Mouse (Mus musculus) lung, postnatal 25 days (tissue): Measurements from ENCODE around the gene Ifi213.
A peak's percentile ranks its signal among the peaks of the same experiment; 100 is the strongest.
"Not testable (repeated sequence)": the region's sequence is repeated elsewhere in the genome, so short reads cannot be mapped to it uniquely, and the experiment has no call there.

Experiments
- DNase-seq: peaks from one replicate; pipeline ENCODE4 v3.0.0; 2022; ENCODE audit warnings: low spot score

Ifi213 gene

GRCm38 (mm10) chr1:173598838-173599494 is at the start of gene Ifi213:
Ifi213 (minus strand) TSS chr1:173599274.
- peak; percentile 8 for DNase-seq

- no peak for DNase-seq
Observed at GRCm38 (mm10) chr1:173645393-173645792, 46.3 kb upstream of the Ifi213 start.

GRCm38 (mm10) chr1:173633969-173634645 is 35.0 kb upstream of the Ifi213 start:
- no peak for DNase-seq

GRCm38 (mm10) chr1:173630622-173631021 is 31.5 kb upstream of the Ifi213 start, which contains the start of gene Ifi209:
Ifi209 (plus strand) TSS chr1:173630917.
- DNase-seq = peak; percentile 49

GRCm38 (mm10) chr1:173626686-173627085 is 27.6 kb upstream of the Ifi213 start:
- DNase-seq = no peak

GRCm38 (mm10) chr1:173624052-173624451 is 25.0 kb upstream of the Ifi213 start:
- no peak for DNase-seq

- DNase-seq = not testable (repeated sequence)
Observed at GRCm38 (mm10) chr1:173622216-173622615, 23.1 kb upstream of the Ifi213 start.

- DNase-seq = not testable (repeated sequence)
Observed at GRCm38 (mm10) chr1:173610291-173610690, 11.2 kb upstream of the Ifi213 start.

GRCm38 (mm10) chr1:173589698-173590097 is 9.4 kb downstream of the Ifi213 start:
- DNase-seq = not testable (repeated sequence)

- no peak for DNase-seq
Observed at GRCm38 (mm10) chr1:173579921-173580585, 19.0 kb downstream of the Ifi213 start.

- DNase-seq = no peak
Observed at GRCm38 (mm10) chr1:173579079-173579478, 20.0 kb downstream of the Ifi213 start.

- DNase-seq = not testable (repeated sequence)
Observed at GRCm38 (mm10) chr1:173550491-173551050, 48.5 kb downstream of the Ifi213 start.

GRCm38 (mm10) chr1:173548798-173549197 is 50.3 kb downstream of the Ifi213 start:
- not testable (repeated sequence) for DNase-seq

GRCm38 (mm10) chr1:173535791-173536190 is 63.3 kb downstream of the Ifi213 start, which contains the start of gene Ifi214:
Ifi214 (minus strand) TSS chr1:173535957.
- peak; percentile 15 for DNase-seq

GRCm38 (mm10) chr1:173521452-173521851 is 77.6 kb downstream of the Ifi213 start:
- no peak for DNase-seq
